10 mouse cellular contexts compared by ENCODE assay signal in the genomic region with DNA sequence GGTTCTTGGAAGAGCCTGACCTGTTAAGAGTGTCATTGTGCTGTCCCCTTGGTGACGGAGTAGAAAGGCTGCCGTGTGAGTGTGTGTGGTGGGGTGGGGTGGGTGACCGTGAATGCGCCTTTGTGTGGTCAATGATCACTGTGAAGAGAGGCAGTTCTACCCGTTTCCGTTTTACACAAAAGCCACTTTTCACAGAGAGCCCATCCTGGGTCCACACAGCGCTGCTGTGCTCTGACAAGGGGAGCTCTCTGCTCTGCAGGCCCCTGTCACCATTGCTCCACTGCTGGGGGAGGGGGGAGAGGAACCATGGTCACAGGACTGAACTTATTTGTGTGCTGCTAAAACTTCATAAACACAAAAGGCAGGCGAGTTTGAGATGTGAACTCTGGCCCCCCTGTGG. TPM values are rescaled to one million over a fixed set of nuclear protein-coding genes. Genes with fewer than 3 reads are reported as not detected.
DNase-seq lines count a peak whose midpoint lies in the region; ATAC-seq and TF ChIP-seq lines count a peak whose summit lies in the region.
"Had no signal": no experiment of that assay in that cellular context is flagged by ENCODE, and none has a peak within 500 bp of the region (broad histone marks: within the 10 kb centered on the region; RNA-seq: fewer than 3 reads in every experiment).

No protein-coding gene starts in this region.

- H3K4me2 ChIP-seq in kidney, postnatal 0 days (ENCODE audit: low read length) = no peak overlapping the region
- peak overlapping the region; percentile 100; the same call in 1 of the 2 replicates for H3K4me2 ChIP-seq in midbrain, embryonic 13.5 days (replicated peaks)

- no peak for TF ChIP-seq CTCF in kidney, postnatal 0 days (IDR thresholded peaks at IDR 0.05; ENCODE audit: low read depth)
- TF ChIP-seq CTCF in brain, embryonic 14.5 days (IDR thresholded peaks at IDR 0.05; ENCODE audit: borderline replicate concordance, extremely low read depth, insufficient read depth, insufficient read length) = no peak

- H3K9ac ChIP-seq in kidney, postnatal 0 days (ENCODE audit: low read depth, low read length) = 0 out of 2 replicates have a peak overlapping the region, but pooled peaks have one; percentile 23
- H3K9ac ChIP-seq in midbrain, embryonic 13.5 days (replicated peaks) = peak overlapping the region; percentile 59; the same call in 1 of the 2 replicates

- no peak for TF ChIP-seq POLR2A in brain, embryonic 14.5 days (IDR thresholded peaks at IDR 0.05; ENCODE audit: borderline replicate concordance, extremely low read depth, insufficient read depth, insufficient read length, poor library complexity, severe bottlenecking)

- 73% methylated on average over 8 of the region's 8 CpGs for WGBS in kidney, postnatal 0 days
- WGBS in hindbrain, embryonic 10.5 days = 49% methylated on average over 8 of the region's 8 CpGs
- WGBS in midbrain, embryonic 13.5 days = 48% methylated on average over 8 of the region's 8 CpGs

- no peak for DNase-seq in kidney, postnatal 0 days (ENCODE audit: low spot score)
- no peak for DNase-seq in kidney, adult 11 months
- peak; percentile 35 for DNase-seq in brain, embryonic 14.5 days (ENCODE audit: low read depth)
- DNase-seq in hindbrain, embryonic 10.5 days (ENCODE audit: low spot score) = peak; percentile 28
- DNase-seq in thymus, postnatal 0 days (ENCODE audit: low spot score) = no peak
- no peak for DNase-seq in cerebellum, adult 8-10 months
- DNase-seq in ovary, postnatal 36 days (ENCODE audit: low spot score) = no peak
- DNase-seq: heart, postnatal 14 days; left cerebral cortex, postnatal 4 days had no signal

- peaks cover 16% of the 10 kb centered on the region for H3K4me1 ChIP-seq in kidney, postnatal 0 days (replicated peaks; ENCODE audit: insufficient read depth, low read length)
- peaks cover 54% of the 10 kb centered on the region for H3K4me1 ChIP-seq in hindbrain, embryonic 10.5 days (replicated peaks)
- H3K4me1 ChIP-seq in midbrain, embryonic 13.5 days (replicated peaks) = peaks cover 42% of the 10 kb centered on the region

- H3K9me3 ChIP-seq in kidney, postnatal 0 days (replicated peaks; ENCODE audit: low read length) = no peaks in the 10 kb centered on the region
- no peaks in the 10 kb centered on the region for H3K9me3 ChIP-seq in hindbrain, embryonic 10.5 days
- H3K9me3 ChIP-seq in midbrain, embryonic 13.5 days = no peaks in the 10 kb centered on the region

- peaks cover 17% of the 10 kb centered on the region for H3K36me3 ChIP-seq in kidney, postnatal 0 days (ENCODE audit: insufficient read depth, low read length)
- H3K36me3 ChIP-seq in hindbrain, embryonic 10.5 days = peaks cover 30% of the 10 kb centered on the region
- H3K36me3 ChIP-seq in midbrain, embryonic 13.5 days = peaks cover 24% of the 10 kb centered on the region

- H3K27ac ChIP-seq in kidney, postnatal 0 days = no peak overlapping the region
- H3K27ac ChIP-seq in hindbrain, embryonic 10.5 days = peak overlapping the region; percentile 92
- no peak overlapping the region for H3K27ac ChIP-seq in midbrain, embryonic 13.5 days

- no peak for ATAC-seq in kidney, postnatal 0 days (replicated peaks; ENCODE audit: low FRiP score, low read depth)
- no peak for ATAC-seq in midbrain, embryonic 13.5 days

- no peak overlapping the region for H3K4me3 ChIP-seq in kidney, postnatal 0 days (replicated peaks; ENCODE audit: low read depth, low read length)
- peak overlapping the region; percentile 79; the same call in 1 of the 2 replicates for H3K4me3 ChIP-seq in hindbrain, embryonic 10.5 days
- H3K4me3 ChIP-seq in midbrain, embryonic 13.5 days (replicated peaks) = no peak overlapping the region

- no peaks in the 10 kb centered on the region for H3K27me3 ChIP-seq in kidney, postnatal 0 days (ENCODE audit: insufficient read depth, low read length)
- no peaks in the 10 kb centered on the region for H3K27me3 ChIP-seq in hindbrain, embryonic 10.5 days (ENCODE audit: insufficient read depth, poor library complexity, severe bottlenecking)
- H3K27me3 ChIP-seq in midbrain, embryonic 13.5 days = no peaks in the 10 kb centered on the region

RNA-seq across cellular contexts. Expression of a gene that starts 2.3 kb away (rescaled TPM):
- 34.3 and 36.1 TPM in 2 replicates for polyA plus RNA-seq in kidney, postnatal 0 days (2015; fragmentation: Nextera tagmentation; extraction: Ambion mirVana)
- 110 and 134 TPM in 2 replicates for polyA plus RNA-seq in brain, embryonic 14.5 days (2012; rRNA removed)
- polyA plus RNA-seq in hindbrain, embryonic 10.5 days (2016; fragmentation: Nextera tagmentation; extraction: Ambion mirVana) = 46.3 and 52.9 TPM in 2 replicates
- polyA plus RNA-seq in midbrain, embryonic 13.5 days (2015; fragmentation: Nextera tagmentation; extraction: Ambion mirVana) = 56.9 and 61.1 TPM in 2 replicates
- polyA plus RNA-seq in thymus, postnatal 0 days (2015; fragmentation: Nextera tagmentation; extraction: Ambion mirVana) = 26.8 and 27.7 TPM in 2 replicates

RNA-seq across cellular contexts. Expression of a gene that starts 2.4 kb away (rescaled TPM):
- polyA plus RNA-seq in kidney, postnatal 0 days (2015; fragmentation: Nextera tagmentation; extraction: Ambion mirVana) = 269 and 270 TPM in 2 replicates
- 278 and 393 TPM in 2 replicates for polyA plus RNA-seq in brain, embryonic 14.5 days (2012; rRNA removed)
- polyA plus RNA-seq in hindbrain, embryonic 10.5 days (2016; fragmentation: Nextera tagmentation; extraction: Ambion mirVana) = 314 and 327 TPM in 2 replicates
- 249 and 254 TPM in 2 replicates for polyA plus RNA-seq in midbrain, embryonic 13.5 days (2015; fragmentation: Nextera tagmentation; extraction: Ambion mirVana)
- 338 and 340 TPM in 2 replicates for polyA plus RNA-seq in thymus, postnatal 0 days (2015; fragmentation: Nextera tagmentation; extraction: Ambion mirVana)

RNA-seq across cellular contexts. Expression of a gene that starts 13.5 kb away (rescaled TPM):
- polyA plus RNA-seq in kidney, postnatal 0 days (2015; fragmentation: Nextera tagmentation; extraction: Ambion mirVana) = 0.61 and 0.89 TPM in 2 replicates
- polyA plus RNA-seq in brain, embryonic 14.5 days (2012; rRNA removed) = 5.2 and 7.7 TPM in 2 replicates
- 0.61 and 0.93 TPM in 2 replicates for polyA plus RNA-seq in hindbrain, embryonic 10.5 days (2016; fragmentation: Nextera tagmentation; extraction: Ambion mirVana)
- 1.5 and 1.9 TPM in 2 replicates for polyA plus RNA-seq in midbrain, embryonic 13.5 days (2015; fragmentation: Nextera tagmentation; extraction: Ambion mirVana)
- polyA plus RNA-seq in thymus, postnatal 0 days (2015; fragmentation: Nextera tagmentation; extraction: Ambion mirVana) = 0.06 and 0.18 TPM in 2 replicates

RNA-seq across cellular contexts. Expression of a gene that starts 14.3 kb away (rescaled TPM):
- polyA plus RNA-seq in kidney, postnatal 0 days (2015; fragmentation: Nextera tagmentation; extraction: Ambion mirVana) = 0.04 TPM in 1 of 2 replicates, not detected in the other
- 0.22 and 0.26 TPM in 2 replicates for polyA plus RNA-seq in brain, embryonic 14.5 days (2012; rRNA removed)
- 0.04 and 0.14 TPM in 2 replicates for polyA plus RNA-seq in hindbrain, embryonic 10.5 days (2016; fragmentation: Nextera tagmentation; extraction: Ambion mirVana)
- 0.15 and 0.31 TPM in 2 replicates for polyA plus RNA-seq in midbrain, embryonic 13.5 days (2015; fragmentation: Nextera tagmentation; extraction: Ambion mirVana)
- 0.08 and 0.09 TPM in 2 replicates for polyA plus RNA-seq in thymus, postnatal 0 days (2015; fragmentation: Nextera tagmentation; extraction: Ambion mirVana)

RNA-seq across cellular contexts. Expression of a gene that starts 30.9 kb away (rescaled TPM):
- polyA plus RNA-seq in kidney, postnatal 0 days (2015; fragmentation: Nextera tagmentation; extraction: Ambion mirVana) = 1,422 and 1,480 TPM in 2 replicates
- 685 and 1,025 TPM in 2 replicates for polyA plus RNA-seq in brain, embryonic 14.5 days (2012; rRNA removed)
- 2,287 and 2,328 TPM in 2 replicates for polyA plus RNA-seq in hindbrain, embryonic 10.5 days (2016; fragmentation: Nextera tagmentation; extraction: Ambion mirVana)
- polyA plus RNA-seq in midbrain, embryonic 13.5 days (2015; fragmentation: Nextera tagmentation; extraction: Ambion mirVana) = 1,319 and 1,425 TPM in 2 replicates
- 2,037 and 2,048 TPM in 2 replicates for polyA plus RNA-seq in thymus, postnatal 0 days (2015; fragmentation: Nextera tagmentation; extraction: Ambion mirVana)

Comparison
In these comparisons a context has a peak if more than half of its experiments do, and no peak if none do; other contexts are left out.
1. DNase-seq: peak in brain, embryonic 14.5 days (single experiment) and hindbrain, embryonic 10.5 days (single experiment); none in kidney, postnatal 0 days (single experiment), kidney, adult 11 months (single experiment), thymus, postnatal 0 days (single experiment), cerebellum, adult 8-10 months (single experiment) and ovary, postnatal 36 days (single experiment).